Mouse (Mus musculus): ENCODE data around the gene Olfr104-ps.

Olfr104-ps gene

GRCm38 (mm10) chr17:37359282-37359681 is at the start of gene Olfr104-ps:
Olfr104-ps (plus strand) TSS chr17:37359582.
- DNase-seq (ENCODE audit: low spot score in 2 of 2) = no peak

- no peak for DNase-seq (ENCODE audit: low spot score in 2 of 2)
Observed at GRCm38 (mm10) chr17:37310146-37310699, 49.2 kb upstream of the Olfr104-ps start.

GRCm38 (mm10) chr17:37316954-37317353 is 42.4 kb upstream of the Olfr104-ps start, which contains the start of gene Olfr102:
Olfr102 (minus strand) TSS chr17:37317054.
- DNase-seq (ENCODE audit: low spot score in 2 of 2) = no peak

- DNase-seq (ENCODE audit: low spot score in 2 of 2) = no peak
Observed at GRCm38 (mm10) chr17:37339598-37339997, 19.8 kb upstream of the Olfr104-ps start, which contains the start of gene Olfr103. Olfr103 (minus strand) TSS chr17:37339698.

- DNase-seq (ENCODE audit: low spot score in 2 of 2) = no peak
Observed at GRCm38 (mm10) chr17:37378733-37379132, 19.4 kb downstream of the Olfr104-ps start, which contains the start of gene Olfr105-ps. Olfr105-ps (plus strand) TSS chr17:37379033.

GRCm38 (mm10) chr17:37390093-37390492 is 30.7 kb downstream of the Olfr104-ps start, which contains the start of gene Olfr106-ps:
Olfr106-ps (plus strand) TSS chr17:37390393.
- DNase-seq (ENCODE audit: low spot score in 2 of 2) = no peak

- DNase-seq (ENCODE audit: low spot score in 2 of 2) = no peak
Observed at GRCm38 (mm10) chr17:37398926-37399325, 39.5 kb downstream of the Olfr104-ps start, which contains the start of gene Olfr107. Olfr107 (plus strand) TSS chr17:37399226.

- no peak for DNase-seq (ENCODE audit: low spot score in 2 of 2)
Observed at GRCm38 (mm10) chr17:37413380-37413779, 54.0 kb downstream of the Olfr104-ps start.
